ENCODE assay signal across 17 mouse cellular contexts in the genomic region with DNA sequence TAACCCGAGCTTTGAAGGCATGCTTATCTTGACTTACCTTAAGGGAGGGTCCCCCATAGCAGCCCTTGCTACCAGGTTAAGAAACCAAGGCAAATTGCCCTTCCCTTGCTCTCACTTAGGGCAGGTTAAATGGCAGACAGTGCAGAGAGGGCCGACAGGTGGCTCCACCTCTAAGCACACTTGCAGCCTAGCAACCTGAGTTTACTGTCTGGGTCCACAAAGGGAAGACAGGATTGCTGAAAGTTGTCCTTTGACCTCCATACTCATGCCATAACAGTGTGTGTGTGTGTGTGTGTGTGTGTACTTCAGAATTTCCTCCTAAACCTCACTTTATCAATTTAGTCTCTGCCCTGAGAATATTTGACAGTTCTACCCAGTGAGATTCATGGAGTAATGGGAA. TPM values are rescaled to one million over a fixed set of nuclear protein-coding genes. Genes with fewer than 3 reads are reported as not detected.
DNase-seq lines count a peak whose midpoint lies in the region; ATAC-seq and TF ChIP-seq lines count a peak whose summit lies in the region.
"Had no signal": no experiment of that assay in that cellular context is flagged by ENCODE, and none has a peak within 500 bp of the region (broad histone marks: within the 10 kb centered on the region; RNA-seq: fewer than 3 reads in every experiment).

No protein-coding gene starts in this region.

- H3K9me3 ChIP-seq in lung, embryonic 14.5 days (ENCODE audit: low read depth, low read length), result no peaks in the 10 kb centered on the region
- no peaks in the 10 kb centered on the region for H3K9me3 ChIP-seq in liver, embryonic 15.5 days (replicated peaks)
- H3K9me3 ChIP-seq: embryonic facial prominence, embryonic 13.5 days; heart, embryonic 10.5 days; hindbrain, embryonic 10.5 days; midbrain, embryonic 15.5 days had no signal

- no peaks in the 10 kb centered on the region for H3K4me1 ChIP-seq in lung, embryonic 14.5 days (ENCODE audit: insufficient read depth)
- peaks cover 31% of the 10 kb centered on the region for H3K4me1 ChIP-seq in liver, embryonic 15.5 days (replicated peaks)
- H3K4me1 ChIP-seq: embryonic facial prominence, embryonic 13.5 days had no signal

- no peaks in the 10 kb centered on the region for H3K36me3 ChIP-seq in lung, embryonic 14.5 days (ENCODE audit: insufficient read depth)
- H3K36me3 ChIP-seq in liver, embryonic 15.5 days (replicated peaks), result no peaks in the 10 kb centered on the region
- H3K36me3 ChIP-seq: embryonic facial prominence, embryonic 13.5 days; heart, embryonic 10.5 days; hindbrain, embryonic 10.5 days; midbrain, embryonic 15.5 days had no signal

- ATAC-seq in lung, embryonic 14.5 days (ENCODE audit: insufficient read depth), result no peak
- ATAC-seq in liver, embryonic 15.5 days (ENCODE audit: insufficient read depth), result peak; percentile 51; the same call in 1 of the 2 replicates
- ATAC-seq: forebrain, embryonic 14.5 days; inflammation-experienced regulatory T-cells, adult 6 months; midbrain, embryonic 15.5 days had no signal

- no peak overlapping the region for H3K9ac ChIP-seq in lung, embryonic 14.5 days
- no peak overlapping the region for H3K9ac ChIP-seq in liver, embryonic 15.5 days
- H3K9ac ChIP-seq: embryonic facial prominence, embryonic 13.5 days; midbrain, embryonic 15.5 days had no signal

- H3K4me3 ChIP-seq in lung, embryonic 14.5 days (ENCODE audit: low read depth, low read length), result no peak overlapping the region
- no peak overlapping the region for H3K4me3 ChIP-seq in liver, embryonic 15.5 days (replicated peaks)
- H3K4me3 ChIP-seq: embryonic facial prominence, embryonic 13.5 days; heart, embryonic 10.5 days; hindbrain, embryonic 10.5 days; midbrain, embryonic 15.5 days; myocyte had no signal

- no peaks in the 10 kb centered on the region for H3K27me3 ChIP-seq in lung, embryonic 14.5 days (ENCODE audit: insufficient read depth, low read length)
- H3K27me3 ChIP-seq in liver, embryonic 15.5 days, result no peaks in the 10 kb centered on the region
- H3K27me3 ChIP-seq: embryonic facial prominence, embryonic 13.5 days; midbrain, embryonic 15.5 days had no signal

- H3K4me2 ChIP-seq in lung, embryonic 14.5 days, result no peak overlapping the region
- no peak overlapping the region for H3K4me2 ChIP-seq in liver, embryonic 15.5 days
- H3K4me2 ChIP-seq: embryonic facial prominence, embryonic 13.5 days; midbrain, embryonic 15.5 days had no signal

- DNase-seq in lung, embryonic 14.5 days, result no peak
- DNase-seq in lung, postnatal 10 days, result no peak
- peak; percentile 41 for DNase-seq in ZHBTc4 (ENCODE audit: low read depth, low spot score)
- DNase-seq in yolk sac, embryonic 10.5 days (ENCODE audit: low spot score), result peak; percentile 39
- no peak for DNase-seq in urinary bladder, postnatal 25 days (ENCODE audit: low spot score)
- no peak for DNase-seq in spleen, postnatal 36 days (ENCODE audit: low spot score in 2 of 2)
- DNase-seq: cerebellum, adult 9-11 months; kidney, postnatal 25 days; lung, postnatal 36 days had no signal

- no peak overlapping the region for H3K27ac ChIP-seq in lung, embryonic 14.5 days (ENCODE audit: low read depth)
- no peak overlapping the region for H3K27ac ChIP-seq in liver, embryonic 15.5 days (replicated peaks)
- H3K27ac ChIP-seq: embryonic facial prominence, embryonic 13.5 days; heart, embryonic 10.5 days; hindbrain, embryonic 10.5 days; midbrain, embryonic 15.5 days had no signal

- WGBS in lung, embryonic 14.5 days, result 19% methylated on average over 2 of the region's 2 CpGs
- WGBS in liver, embryonic 15.5 days (ENCODE audit: insufficient replicate concordance), result 23% methylated on average over 2 of the region's 2 CpGs

- TF ChIP-seq CTCF in lung, embryonic 14.5 days (IDR thresholded peaks at IDR 0.05; ENCODE audit: low read depth), result peak; percentile 8; the same call in 1 of the 2 replicates

RNA-seq across cellular contexts. Expression of gene Nfyb, which starts 18.5 kb away (rescaled TPM):
- 52.0 and 53.2 TPM in 2 replicates for polyA plus RNA-seq in lung, embryonic 14.5 days (2014; fragmentation: Nextera tagmentation; extraction: Ambion mirVana)
- polyA plus RNA-seq in liver, embryonic 15.5 days (2015; fragmentation: Nextera tagmentation; extraction: Ambion mirVana), result 33.1 and 33.2 TPM in 2 replicates

RNA-seq across cellular contexts. Expression of gene Txnrd1, which starts 51.3 kb away (rescaled TPM):
- 151 and 163 TPM in 2 replicates for polyA plus RNA-seq in lung, embryonic 14.5 days (2014; fragmentation: Nextera tagmentation; extraction: Ambion mirVana)
- 48.0 and 49.0 TPM in 2 replicates for polyA plus RNA-seq in liver, embryonic 15.5 days (2015; fragmentation: Nextera tagmentation; extraction: Ambion mirVana)

Comparison
In these comparisons a context has a peak if more than half of its experiments do, and no peak if none do; other contexts are left out.
1. DNase-seq: peak in ZHBTc4 (single experiment) and yolk sac, embryonic 10.5 days (single experiment); none in lung, embryonic 14.5 days (single experiment), lung, postnatal 10 days (single experiment), urinary bladder, postnatal 25 days (single experiment) and spleen, postnatal 36 days (0 of 2).